Mouse (Mus musculus) frontal cortex, postnatal 25 days (tissue): Measurements from ENCODE around the gene Baz2a.
"Not testable (repeated sequence)": the region's sequence is repeated elsewhere in the genome, so short reads cannot be mapped to it uniquely, and the experiment has no call there.

Source experiments
- DNase-seq, 2 experiments: peaks; one replicate each; pipeline ENCODE4 v3.0.0; 2022; ENCODE audit warnings: low spot score in 2 of 2

Baz2a gene

GRCm38 (mm10) chr10:128081807-128082476 is 9.4 kb upstream of the Baz2a start:
- no peak for DNase-seq

- DNase-seq: no peak
These were observed 8.9 kb upstream of the Baz2a start for GRCm38 (mm10) chr10:128082477-128082808.

GRCm38 (mm10) chr10:128082880-128083421 is 8.4 kb upstream of the Baz2a start, which contains the start of gene Atp5b:
Gene Atp5b (plus strand): TSS chr10:128083273.
- DNase-seq: peak; percentile 96 to 98

- DNase-seq: no peak
These were observed 7.7 kb upstream of the Baz2a start for GRCm38 (mm10) chr10:128083688-128084087.

DNA sequence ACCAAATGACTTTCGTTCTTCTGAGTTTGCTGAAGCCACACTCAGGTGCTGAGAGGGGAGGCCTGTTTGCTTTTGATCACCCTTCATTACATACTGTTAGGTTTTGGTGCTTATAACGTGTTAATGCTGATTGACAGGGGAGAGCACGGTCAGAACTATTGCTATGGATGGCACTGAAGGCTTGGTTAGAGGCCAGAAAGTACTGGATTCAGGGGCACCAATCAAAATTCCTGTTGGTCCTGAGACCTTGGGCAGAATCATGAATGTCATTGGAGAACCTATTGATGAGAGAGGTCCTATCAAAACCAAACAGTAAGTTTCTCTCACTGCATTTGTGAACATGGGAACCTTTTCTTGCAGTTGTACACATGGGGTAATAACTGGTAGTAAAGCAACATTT is 7.2 kb upstream of the Baz2a start:
- no peak for DNase-seq

DNA sequence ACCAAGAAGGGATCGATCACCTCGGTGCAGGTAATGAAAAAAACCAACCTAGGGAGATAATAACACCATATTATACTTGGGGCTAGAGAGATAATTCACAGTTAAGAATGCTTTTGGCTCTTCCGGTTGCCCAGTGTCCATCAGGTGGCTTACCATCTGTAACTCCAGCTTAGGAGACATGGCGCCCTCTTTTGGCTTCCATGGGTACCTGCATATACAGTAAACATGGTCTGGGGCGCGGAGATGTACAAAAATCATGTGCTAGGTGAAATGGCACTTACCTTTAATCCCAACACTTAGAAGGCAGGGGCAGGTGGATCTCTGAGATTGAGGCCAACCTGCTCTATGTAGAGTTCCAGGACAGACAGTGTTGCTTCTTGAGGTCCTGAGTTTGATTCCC is 5.0 kb upstream of the Baz2a start:
- DNase-seq: no peak

- not testable (repeated sequence) for DNase-seq
These were observed 4.2 kb upstream of the Baz2a start for GRCm38 (mm10) chr10:128087216-128087615.

DNA sequence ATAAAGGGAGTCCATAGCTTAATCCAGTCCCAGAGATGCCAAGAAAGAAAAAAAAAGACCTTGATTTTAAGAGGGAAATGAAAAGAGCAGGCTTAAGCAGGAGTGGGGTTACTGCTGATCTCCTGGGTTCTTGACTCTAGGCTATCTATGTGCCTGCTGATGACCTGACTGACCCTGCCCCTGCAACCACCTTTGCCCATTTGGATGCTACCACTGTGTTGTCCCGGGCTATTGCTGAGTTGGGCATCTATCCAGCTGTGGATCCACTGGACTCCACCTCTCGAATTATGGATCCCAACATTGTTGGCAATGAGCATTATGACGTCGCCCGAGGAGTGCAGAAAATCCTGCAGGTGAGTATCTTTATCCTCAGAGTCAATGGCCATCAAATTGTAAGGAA is 3.2 kb upstream of the Baz2a start:
- DNase-seq: no peak

GRCm38 (mm10) chr10:128089842-128090241 is 1.5 kb upstream of the Baz2a start:
- no peak for DNase-seq

- peak; percentile 80 to 83 for DNase-seq
These were observed 470 bp upstream of the Baz2a start for GRCm38 (mm10) chr10:128090651-128091563.

GRCm38 (mm10) chr10:128092506-128093495 is 1.4 kb downstream of the Baz2a start:
- peak; percentile 42 to 49 for DNase-seq

DNA sequence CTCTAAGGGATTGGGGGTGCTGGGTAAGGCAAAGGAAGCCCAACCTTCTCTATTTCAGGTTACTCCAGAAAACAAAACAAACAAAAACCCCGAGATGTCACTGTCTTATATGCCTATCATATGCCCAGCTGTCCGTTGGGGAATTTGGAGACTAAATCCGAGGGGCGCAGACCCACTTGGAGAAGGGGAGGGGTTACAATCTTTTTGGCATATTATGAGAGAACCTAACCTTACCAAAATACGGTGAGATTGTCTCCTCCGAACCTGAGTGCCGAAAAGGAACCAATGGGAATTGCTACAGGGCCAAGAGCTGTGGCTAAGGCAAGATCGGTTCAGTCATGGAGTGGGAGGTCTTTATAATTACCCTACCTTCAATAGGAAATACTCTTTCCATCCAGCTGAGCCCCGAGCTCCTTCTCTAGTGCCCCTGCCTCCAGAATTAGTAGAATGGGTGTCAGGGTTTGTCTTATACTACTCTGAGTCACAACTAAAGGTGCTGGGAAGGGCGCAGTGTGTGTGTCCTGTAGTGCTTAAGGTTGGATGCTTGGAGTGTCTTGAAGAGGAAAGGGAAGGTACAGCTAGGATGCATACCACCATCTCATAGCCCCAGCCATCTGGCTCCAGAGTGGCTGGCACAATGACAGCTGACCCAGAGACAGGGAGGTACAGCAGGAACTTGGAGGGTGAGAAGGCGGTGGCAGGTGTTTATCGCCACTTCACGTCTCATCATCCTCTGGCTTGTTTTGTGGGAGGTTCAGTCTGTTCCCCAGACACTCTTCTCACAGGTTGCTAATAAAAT is 2.3 kb downstream of the Baz2a start:
- no peak for DNase-seq

- DNase-seq: peak in 1 of 2 experiments; percentile 46
These were observed 3.1 kb downstream of the Baz2a start for GRCm38 (mm10) chr10:128094340-128094968.

DNA sequence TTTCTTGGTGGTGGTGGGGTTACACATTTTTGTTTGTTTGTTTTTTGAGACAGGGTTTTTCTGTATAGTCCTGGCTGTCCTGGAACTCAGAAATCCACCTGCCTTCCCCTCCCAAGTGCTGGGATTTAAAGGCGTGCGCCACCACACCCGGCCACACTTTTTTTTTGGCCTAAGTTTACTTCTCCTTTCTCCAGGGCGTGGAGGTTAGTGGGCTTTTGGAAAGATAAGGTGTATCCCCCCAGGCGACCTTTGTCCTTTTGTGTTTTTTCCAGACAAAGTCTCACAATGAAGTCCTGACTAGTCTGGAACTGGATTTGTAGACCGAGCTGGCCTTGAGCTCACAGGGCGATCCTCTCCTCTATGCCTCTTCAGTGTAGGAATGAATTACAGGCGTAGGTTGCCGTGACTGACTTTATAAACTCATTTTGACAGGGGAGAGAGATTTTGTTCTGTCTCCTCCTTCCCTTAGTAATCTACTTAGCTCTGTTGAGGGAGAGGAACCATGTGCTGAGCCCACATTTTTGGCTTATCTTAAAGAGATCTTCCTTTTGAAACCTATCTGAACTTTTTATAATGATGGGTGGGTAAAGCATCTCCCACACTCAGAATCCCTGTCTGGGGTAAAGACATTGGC is 3.7 kb downstream of the Baz2a start:
- DNase-seq: no peak

DNA sequence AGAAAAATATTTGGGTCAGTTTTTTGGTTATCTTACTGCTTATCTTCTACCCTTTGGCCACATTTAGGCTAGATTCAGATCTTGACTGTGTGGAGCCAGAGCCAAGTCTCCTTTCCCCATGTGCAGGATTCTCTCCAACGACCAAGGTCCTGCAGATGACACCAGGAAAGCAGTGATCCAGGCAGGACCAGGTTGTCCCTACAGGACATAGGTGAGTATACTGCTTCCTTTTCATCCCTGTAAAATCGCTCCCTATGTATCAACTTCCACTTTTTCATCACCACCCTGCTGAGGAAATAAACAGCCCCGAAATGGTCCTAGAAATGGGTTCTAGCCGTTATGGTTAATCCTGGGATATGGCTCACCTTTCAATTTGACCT is 4.9 kb downstream of the Baz2a start:
- no peak for DNase-seq

DNA sequence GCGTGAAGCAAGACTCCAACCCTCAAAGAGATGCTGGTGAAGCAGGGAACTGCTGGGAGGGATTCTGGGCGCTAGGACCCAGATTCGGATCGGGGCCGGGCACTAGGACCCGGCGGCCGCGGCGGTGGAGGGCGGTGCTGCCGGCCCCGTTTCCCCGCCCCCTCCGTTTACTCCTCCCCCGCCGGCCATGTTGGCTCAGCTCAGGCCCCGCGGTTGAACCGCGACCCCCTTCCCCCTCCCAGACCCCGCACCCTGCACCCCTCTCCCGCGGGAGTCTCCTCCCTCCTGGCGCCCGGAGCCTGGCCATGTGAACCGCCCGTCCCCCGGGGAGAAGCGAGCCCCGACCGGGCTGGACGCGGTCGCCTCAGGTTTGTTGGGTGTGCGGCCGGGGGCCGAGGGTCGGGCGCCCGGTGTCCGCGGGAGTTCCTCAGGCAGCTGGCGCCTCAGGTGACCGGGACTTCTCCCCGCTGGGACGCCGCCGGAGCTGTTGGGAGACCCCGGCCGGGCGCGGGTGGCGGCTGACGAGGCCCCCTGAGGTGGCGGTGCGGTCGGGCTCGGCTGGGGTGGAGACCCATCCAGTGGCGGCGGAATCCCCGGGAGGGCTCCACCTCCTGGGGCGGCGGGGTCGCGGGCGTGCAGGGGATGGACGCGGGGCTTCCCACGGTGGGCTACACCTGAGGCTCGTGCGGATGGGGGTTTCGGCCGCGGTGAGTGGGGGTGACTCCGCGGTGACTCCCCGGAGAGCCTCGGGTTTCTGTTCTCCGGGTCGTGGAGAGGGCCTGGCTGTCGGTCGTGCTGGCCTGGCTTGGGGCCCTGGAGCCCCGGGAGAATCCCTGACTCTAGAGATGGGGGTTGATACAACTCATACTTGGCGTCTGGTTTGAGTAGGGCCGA is 5.6 kb downstream of the Baz2a start:
- DNase-seq: peak; percentile 67

GRCm38 (mm10) chr10:128097587-128097971 is 6.2 kb downstream of the Baz2a start:
- no peak for DNase-seq

DNA sequence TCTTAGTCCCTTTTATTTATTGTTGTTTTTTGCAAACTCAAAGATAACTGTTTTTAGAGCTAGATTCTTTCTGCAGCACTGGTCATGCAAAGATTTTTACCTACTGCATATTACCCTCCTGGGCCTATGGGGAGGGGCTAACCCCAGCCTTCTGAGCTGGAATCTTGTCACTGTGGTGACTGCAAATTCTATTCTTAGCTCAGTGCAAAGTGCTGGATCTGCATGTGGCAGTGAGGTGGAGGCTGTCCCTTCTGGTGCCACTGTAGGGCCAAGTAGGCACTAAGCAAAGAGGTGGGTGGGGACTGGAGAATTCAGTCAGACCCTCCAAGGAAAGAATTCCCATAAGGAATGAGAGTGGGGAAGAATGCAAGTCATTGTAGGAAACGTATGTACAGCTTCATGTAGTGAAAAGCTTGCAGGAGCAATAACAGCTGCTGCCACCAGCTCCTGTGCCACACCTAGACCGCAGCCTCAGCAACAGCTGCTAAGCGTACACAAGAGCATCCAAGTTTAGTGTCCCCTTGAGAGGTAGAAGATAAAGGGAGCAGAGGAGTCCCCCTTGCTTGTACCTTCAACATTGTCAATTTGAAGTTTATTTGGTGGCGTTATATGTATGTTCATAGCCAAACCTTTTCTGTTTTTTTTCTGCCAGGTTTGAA is 18.9 kb downstream of the Baz2a start:
- no peak for DNase-seq
